Mouse (Mus musculus): ENCODE measurements at regions not wholly inside any gene's neighbourhood (a gene's known extent, or its start where the extent isn't known, plus 50 kb on each side); places are given as distances from the start of the nearest gene placed in this dataset.

DNA sequence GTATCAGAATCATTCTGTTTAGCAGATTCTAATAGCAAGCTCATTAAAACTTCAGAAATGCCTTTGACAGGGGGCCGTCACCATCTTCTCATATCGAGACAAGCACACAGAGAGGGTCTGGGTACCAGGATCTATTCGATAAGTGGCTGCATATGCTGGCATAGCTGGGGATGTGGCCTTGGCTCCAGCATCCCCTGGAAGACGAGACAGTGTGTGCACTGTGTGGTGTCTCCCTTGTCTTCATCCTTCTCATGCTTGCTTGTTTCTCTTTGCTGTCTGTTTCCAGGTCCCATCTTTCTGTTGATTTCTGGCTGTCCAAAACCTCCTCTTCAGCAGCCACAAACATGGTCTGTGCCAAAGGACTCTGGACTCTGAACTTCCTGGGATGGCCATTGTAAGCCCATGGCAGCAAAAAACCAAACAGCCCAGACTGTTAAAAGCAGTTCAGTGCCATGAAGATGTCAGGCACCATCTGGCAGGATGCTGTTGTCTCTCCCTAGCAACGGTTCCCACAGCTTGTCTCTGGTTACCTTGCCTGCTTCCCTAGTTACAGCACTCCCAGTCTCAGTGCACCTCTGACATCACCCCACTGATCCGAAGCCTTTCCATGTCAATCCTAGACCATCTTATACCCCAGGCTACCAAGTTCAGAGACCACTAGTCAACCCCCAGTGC, 56.5 kb downstream of the Kctd12 start:
- DNase-seq: no peak

DNA sequence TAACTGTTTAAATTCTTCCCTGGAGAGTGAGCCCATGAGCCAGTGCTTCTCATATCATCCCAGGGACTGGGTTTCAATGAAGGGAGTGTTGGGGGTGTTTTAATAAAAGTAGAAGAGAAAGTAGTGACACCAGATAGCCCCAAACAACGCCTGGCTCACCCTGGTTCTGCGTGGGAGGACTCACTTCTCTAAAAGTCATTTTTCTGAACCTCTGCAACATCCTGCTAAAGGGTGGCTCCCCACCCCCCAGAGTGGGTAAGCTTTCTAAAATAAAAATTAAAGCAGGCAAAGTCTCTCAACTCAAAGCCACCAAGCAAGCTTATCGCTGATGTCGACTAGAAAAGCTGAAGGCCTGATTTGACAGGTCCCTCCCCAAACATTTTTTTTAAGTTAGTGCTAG, 57.8 kb downstream of the Kctd12 start:
- DNase-seq: no peak

DNA sequence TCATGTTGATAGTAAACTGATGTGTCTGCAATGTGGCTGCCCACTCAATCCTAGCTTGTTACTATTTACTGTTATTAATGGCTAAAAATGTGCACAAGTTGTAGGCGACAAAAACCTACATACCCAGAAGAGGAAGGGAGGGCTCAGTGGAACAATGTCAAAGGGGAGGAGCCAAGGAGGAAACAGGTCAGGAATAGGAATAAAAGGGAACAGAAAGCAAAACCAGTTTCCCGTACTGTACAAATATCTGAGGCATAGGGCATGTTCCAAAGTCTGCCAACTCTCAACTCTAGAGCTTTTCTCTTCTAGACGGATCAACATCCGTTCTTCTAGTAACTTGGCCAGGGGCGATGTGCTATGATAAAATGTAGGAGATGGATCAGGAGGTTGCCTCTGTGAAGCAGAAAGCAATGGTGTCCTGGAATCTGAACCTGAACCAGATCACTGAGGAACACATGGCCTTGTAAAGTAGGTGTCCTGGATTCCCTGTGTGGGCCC, 59.9 kb downstream of the Kctd12 start:
- no peak for DNase-seq

DNA sequence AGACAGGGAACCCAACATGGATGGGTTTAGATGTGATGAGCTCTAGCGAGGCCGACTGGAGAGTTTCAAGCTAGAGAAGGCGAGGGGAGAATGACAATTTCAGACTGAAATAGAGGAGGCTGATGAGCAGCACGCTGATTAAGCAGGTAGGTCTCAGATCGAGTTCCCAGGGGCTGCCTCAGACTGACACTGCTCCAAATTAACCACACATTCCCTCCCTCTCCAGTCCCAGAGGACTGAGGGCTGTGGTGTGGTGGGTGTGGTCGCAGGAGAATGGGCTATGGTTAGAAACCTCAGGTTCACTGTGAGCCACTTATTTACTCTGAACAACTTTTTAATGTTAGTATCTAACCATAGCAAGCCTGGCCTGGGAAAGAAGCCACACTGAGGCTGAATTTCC, 62.0 kb downstream of the Kctd12 start:
- no peak for DNase-seq

DNA sequence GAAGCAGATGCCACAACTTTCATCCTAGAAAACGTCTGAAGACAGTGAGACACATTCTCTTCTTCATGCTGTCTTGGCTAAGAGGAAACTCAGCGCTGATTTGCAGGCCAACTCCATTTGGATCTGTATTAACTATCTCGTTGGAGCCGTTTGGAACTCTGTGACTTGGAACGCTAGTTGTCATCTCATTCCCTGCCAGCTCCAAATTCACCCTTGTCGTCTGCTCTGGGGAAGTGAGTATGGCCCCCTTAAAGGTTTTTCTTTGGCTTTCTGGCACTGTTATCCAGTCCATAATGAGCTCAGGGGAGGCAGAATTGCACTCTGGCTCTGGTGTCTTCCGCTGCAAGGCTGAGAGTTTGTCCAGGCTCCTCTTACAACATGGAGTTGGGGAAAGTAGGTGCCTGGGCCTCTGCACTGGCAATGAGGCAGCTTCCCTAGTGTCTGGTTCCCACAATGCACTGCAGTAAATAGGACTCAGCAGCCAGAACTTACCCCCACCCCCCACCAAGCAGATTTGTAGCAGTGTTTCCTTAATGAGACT, 63.1 kb downstream of the Kctd12 start:
- DNase-seq: no peak

DNA sequence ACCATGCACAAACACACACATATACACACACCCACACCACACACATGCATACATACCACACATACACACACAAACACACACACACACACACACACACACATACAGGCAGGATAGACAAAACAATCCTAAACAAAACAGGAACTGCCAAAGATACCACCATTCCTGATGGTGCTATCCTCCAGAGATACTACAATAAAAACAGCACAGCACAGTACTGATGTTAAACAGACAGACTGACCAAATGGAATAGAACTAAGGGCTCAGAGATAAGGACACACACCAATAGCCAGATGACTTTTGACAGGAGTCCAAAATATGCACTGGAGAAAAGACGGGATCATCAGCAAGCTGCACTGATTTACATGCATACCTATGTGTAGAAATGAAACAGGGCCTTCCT, 64.5 kb downstream of the Kctd12 start:
- no peak for DNase-seq

DNA sequence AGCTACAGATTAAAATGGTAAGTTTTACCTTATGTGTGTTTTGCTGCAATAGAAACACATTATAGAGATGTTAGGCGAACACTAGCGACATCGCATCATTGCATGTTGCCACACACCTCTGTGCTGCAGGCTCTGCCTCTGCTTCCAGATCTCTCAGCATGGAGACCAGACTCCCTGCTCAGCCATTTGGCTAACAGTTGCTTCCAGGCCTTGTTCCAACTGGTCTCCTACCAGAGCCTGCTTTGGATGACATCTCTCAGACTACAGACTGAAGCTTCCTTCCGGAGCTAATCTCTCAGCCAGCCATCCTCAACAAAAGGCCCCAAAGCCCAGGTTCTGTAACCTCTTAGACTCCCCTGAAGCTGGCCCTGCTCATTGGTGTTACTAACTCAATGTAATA, 66.5 kb downstream of the Kctd12 start:
- no peak for DNase-seq

DNA sequence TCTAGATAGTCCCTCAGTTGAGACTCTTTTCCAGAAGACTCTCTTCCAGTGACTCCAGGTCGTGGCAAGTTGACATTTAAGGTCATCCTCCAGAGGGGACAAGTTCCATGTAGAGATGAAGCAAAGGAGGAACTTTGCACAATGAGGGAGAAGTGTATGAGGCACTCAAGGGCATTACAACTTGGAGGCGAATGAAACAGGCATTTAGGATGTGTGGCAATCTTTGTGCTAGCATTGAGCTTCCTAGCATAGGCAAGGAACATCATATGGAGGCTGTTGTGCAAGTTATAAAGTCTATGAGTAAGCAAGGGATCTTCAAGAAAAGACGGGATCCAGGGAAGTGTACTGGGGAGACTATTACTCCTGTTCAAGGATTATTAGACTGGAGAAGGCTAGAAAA, 70.9 kb downstream of the Kctd12 start:
- DNase-seq: no peak

DNA sequence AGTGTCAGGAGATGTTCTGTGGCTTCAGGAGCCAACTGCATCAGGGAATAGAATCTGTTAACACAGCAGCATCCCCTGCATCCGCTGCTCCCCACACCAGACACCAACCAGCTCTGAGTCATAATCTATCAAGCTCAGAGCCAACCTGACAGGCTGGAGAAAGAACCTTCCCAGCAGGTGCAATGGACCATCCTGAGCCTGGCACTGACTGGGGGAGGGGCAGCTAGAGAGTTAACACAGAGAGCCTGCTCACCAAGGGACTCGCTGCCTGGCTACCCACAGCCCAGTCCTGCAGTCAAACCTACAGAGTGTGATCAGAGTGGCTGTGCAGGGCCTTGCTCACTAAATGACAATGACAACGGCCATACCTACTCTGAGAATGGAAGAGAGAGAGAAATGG, 73.4 kb downstream of the Kctd12 start:
- DNase-seq: no peak

DNA sequence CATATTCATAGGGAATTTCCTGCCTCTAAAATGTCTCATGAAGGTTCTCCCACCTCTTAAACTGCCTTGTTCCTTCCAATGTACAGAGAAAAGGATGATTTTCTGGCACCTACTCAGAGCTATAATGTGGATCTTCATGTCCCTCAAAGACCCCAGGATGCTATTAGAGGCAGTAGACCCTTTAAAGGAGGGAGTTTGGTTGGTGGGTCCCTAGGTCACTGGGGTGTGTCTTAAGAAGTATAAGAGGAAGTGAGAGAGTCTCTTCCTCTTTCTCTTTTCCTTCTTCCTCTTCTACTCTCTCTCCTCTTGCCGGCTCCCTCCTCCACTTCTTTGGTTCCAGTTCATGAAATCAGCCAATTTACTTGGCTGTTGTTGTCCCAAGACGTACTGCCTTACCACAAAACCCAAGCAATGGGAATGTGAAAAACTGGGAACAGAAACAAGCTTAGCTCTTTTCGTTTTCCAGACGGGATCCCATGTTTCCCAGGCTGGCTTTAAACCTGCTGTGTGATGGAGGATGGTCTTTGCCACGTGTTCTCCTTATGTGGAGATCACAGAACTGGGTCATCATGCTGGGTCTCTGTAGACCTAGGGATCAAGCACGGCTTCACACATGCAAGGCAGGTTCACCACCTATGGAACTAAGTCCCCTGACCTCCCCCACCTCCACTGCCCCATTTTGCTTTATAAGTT, 74.9 kb downstream of the Kctd12 start:
- DNase-seq: no peak

DNA sequence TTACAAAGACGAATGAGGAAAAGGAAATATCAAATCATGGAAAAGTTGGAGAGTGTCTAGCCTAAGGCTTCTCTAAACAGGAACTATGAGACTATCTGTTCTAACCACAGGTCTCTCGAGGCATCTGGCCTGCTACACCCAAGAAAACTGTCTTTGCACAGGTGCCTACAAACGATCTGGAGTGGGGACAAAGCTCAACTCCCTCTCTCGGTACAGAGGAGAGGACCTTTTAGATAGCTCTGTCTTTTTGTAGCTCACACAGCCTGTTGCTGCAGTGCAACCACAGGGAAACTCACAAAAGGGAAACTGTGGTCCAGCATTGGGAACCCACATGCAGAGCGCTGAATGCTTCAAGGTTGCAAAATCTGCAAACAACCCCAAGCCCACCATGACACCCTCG, 75.6 kb downstream of the Kctd12 start:
- no peak for DNase-seq

DNA sequence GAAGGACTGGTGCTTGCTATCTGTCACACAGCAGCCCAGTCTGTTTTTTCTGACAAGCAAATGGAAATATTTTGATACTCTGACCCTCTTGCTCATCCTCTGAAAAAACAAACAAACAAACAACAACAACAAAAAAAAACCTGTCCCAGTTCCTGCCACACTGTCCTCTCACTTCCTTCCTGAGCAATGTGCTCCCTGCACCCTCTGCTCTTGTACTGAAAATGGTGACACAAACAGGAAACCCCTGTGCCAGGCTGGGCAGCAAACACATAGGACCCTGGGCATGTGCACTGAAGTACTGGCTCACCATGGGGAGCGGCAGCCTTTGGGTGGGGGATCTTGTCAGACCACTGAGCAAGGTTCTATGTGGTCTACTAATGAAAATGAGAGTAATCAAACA, 76.2 kb downstream of the Kctd12 start:
- DNase-seq: no peak

DNA sequence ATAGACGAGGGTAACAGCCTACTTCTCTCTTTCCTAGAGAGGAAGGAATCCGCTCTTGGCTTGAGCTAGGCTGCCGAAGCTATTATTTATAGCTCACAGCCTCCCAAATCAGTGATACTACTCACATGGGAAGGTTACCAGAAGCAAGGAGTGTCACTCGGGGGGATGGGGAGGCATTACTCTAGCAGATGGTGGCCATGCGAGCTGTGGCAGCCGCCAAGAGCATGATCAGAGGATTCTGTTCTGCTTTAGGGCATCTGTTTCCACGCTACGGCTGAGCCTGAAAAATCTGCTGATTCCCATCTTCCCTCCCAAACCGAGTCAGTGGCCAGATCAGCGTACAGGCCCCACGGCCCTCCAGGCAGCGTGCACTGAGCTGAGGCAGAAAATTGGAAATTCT, 79.5 kb downstream of the Kctd12 start:
- peak; percentile 9 for DNase-seq

DNA sequence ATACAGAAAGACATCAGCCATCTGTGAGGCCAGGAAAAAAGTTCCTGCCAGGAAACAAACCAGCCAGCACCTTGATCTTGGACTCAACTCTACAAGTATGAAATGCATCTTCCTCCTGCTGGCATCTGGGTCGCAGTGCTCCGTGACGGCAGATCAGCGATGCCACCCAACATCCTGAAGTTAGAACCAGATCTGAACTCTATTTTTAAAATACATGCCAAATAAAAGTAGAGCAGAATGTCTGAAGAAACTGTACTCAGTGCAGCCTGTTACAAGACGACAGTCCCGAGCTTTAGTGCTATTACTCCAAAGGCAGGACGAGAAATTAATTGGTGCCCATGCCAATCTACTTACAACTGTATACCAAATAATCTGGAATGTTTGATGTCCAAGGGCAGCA, 80.2 kb downstream of the Kctd12 start:
- no peak for DNase-seq

DNA sequence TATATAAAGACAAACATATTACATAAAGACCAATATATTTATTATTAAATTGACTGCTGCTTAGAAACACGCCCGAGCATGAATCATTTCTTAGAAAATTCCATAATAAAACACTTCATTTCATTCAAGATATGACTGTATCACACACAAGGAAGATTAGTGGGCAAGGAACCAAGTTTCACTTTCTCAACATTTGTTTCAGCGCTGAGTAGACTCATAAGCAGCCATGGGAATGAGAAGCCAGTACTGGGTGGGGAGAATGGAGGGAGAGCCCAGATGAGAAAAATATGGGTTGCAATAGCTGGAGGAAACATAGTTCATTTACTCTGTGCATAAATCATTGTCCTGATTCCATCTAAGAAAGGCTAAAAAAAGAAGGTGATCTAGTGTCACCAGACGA, 84.0 kb downstream of the Kctd12 start:
- no peak for DNase-seq

DNA sequence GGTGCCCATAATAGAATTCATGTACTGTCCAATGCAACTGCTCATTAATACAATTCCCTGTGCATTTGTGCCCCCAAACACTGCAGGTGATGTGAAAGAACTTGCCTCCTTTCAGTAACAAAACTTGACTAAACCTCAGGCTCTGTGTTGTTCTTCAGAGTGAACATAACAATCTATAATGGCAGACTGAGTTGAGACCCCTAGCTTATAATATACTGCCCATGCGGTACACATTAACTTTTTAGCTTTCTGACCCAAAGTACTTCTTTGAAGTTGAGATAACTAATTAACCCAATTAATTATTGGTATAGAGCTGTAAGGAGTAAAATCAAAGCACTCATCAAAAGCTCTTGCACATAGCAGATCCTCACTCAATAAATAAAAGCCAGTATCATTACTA, 85.4 kb downstream of the Kctd12 start:
- no peak for DNase-seq

DNA sequence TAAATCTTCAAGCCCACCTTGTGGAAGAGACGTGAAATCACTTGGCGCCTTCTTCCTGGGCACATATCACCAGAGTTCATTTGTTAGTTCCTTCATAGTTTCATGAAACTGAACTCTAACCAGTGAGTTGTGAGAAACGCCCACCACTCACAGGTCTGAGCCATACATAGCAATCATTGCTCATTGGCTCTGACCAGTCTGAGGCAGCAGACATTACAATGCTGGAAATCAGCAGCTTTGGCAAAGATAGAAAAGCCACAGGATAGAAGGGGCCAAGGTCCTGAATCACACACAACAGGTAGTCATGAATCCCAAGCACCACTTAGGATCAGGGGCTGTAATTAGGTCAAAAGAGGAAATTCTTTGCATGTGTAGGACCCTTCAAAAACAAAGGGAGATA, 85.9 kb downstream of the Kctd12 start:
- DNase-seq: no peak

DNA sequence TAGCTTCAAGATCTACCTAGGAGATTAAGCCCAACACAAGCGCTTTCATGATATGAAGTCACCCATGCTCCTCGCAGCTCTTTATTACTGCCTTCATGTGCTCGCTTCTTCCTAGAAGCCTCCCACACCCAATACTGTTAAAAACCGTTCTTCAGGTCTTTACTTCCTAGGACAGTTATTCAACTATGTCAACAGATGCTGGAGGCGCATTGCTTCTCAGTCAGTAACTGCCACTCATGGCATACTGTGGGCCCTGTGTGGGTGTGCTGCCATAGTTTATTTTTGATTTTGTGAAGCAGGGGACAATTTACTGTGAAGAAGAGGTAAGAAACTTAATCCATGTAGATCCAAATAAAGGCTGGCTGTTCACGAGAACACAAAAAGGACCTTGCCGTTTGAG, 89.2 kb downstream of the Kctd12 start:
- DNase-seq: no peak

DNA sequence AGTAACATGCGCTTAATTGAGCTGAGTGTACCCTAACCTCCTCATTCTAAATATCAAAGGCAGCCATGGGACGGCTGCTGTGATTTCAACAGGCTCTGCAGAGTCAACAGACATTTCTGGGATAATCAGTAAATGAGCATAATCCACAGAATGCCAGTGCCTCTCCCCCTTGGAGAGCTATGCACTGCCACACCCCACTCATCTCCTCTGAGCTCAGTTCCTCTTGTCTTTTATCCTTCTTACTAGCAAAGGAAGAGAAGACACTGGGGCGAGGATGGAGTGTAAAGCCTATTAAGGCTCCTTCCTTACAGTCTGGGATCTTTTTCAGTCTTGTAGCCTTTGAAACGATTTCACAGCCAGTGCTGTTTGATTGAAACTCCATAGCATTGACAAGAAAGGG, 90.9 kb downstream of the Kctd12 start:
- DNase-seq: no peak

DNA sequence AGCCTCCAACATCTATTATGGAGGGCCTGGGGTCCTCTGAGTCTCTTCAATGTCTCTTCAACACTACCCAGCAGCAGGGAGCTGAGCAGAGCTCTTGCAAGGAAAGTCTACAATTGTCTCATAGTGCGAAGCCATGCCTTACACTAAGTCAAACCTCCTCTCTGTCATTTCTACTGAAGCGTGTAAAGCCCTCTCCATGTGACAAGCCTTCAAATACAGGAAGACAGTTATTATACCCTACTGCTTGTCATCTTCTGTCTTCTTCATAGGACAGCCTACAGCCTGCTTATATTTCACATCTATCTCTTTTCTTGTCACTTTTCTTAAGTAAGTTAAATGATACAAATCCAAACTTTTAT, 97.2 kb downstream of the Kctd12 start:
- no peak for DNase-seq

DNA sequence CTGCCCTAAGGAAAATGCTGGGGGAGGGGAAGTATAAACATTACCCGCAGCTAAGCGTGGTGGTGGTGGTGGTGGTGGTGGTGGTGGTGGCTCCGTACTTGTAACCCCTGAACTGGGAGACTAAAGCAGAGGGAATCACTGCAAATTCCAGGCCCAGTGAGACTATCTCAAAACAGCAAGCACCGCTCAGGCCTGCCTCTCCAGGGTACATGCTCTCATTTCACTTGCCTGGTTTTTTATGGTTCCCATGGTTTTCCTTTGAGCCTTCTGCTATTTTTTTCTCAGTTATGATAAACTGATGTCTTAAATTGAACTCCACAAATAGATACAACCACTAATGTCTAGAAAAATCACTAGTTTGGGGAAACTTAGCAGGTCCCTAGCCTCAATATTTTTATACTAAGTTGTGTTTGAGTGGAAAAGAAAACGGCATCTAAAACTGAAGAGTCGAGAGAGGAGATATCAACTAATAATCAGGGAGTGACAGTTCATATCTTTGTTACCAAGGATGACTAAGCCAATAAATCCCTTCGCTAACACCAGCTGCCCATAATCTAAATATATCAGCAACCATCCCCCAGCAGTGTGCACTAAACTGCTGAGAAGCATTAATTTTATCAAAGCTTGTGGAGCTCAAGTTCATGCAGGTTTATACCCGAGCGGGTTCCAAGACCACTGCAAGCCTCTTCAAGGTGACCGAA, 97.7 kb downstream of the Kctd12 start:
- no peak for DNase-seq

DNA sequence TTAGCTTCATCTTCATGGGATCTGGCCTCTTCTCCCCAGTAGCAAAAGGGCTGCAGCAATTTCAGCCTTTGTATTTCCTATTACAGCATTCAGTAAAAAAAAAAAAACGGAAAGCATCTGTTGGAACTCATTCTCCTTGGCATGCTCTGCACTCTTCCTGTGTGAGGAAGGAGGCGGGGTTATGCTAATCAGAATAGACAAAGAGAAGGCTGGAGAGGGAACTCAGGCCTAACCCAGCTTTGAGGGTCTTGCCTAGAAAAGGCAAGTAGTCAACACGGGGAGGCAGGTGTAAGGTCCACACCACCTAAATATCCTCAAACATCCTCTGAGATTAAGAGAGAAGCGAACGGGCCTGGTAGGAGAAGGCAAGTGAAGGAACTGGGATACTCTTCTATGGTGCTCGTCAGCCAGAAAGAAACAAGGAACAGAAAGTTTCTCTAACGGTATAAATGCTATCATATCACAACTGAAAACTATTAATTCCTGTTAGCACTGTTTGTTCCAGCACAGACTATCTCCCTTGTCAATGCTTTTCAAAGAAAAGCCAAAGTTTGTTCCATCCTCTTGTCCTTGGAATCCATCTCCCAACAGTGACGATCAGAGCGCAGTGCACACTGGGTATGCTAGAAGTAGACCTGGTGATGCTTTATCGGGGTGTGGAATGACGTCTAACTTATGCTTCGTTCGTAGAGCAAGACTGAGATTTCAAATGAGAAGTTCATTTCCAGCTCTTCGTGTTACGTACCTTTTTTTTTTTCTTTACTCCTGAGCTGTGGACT, 98.9 kb downstream of the Kctd12 start:
- DNase-seq: no peak

DNA sequence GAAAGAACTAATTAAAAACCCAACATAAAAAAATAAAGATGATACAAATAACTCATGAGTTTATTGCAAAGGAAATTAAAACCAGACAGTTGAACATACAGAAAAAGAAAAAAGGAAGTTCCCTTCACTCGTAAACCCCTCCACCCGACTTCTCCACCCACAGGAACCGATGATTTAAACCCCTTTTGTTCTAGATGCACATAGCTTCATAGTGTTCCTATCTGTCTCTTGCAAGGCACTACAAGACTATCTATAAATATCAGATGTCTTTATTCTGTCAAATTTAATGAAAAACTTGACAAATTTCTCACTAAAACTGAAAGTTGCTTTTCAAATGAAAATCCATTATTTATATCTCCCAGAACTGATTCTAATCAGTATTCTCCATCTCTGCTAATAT, 100.2 kb downstream of the Kctd12 start:
- no peak for DNase-seq

Measured in adrenal gland, postnatal 25 days (tissue).